Mouse (Mus musculus) lung, postnatal 10 days (tissue): ENCODE data around the gene Gm8267.
"Not testable (repeated sequence)": the region's sequence is repeated elsewhere in the genome, so short reads cannot be mapped to it uniquely, and the experiment has no call there.

Experiments
- DNase-seq: peaks from one replicate; pipeline ENCODE4 v3.0.0; 2021

Gene Gm8267

DNA sequence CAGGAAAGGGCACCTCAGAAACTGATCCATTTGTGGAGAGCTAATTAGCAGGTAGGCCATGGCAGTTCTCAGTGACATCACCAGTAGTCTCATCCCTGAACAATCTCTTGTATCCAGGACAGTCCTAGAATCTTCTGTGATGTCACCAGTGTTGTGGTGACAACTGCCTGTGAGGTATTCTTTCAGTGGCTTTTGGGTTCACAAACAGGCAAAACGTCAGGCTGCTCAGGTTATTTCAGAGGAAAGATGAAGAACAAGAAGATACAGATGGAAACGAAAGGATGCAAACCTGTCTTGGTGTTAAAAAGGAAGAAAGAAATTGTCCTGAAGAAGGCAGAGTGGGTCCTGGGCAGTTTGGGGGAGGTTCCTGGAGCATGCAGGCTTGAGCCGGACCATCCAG, at the start of gene Gm8267:
Gm8267 (minus strand) TSS at position 101 of the 400 bp plus-strand sequence.
- DNase-seq: no peak

DNA sequence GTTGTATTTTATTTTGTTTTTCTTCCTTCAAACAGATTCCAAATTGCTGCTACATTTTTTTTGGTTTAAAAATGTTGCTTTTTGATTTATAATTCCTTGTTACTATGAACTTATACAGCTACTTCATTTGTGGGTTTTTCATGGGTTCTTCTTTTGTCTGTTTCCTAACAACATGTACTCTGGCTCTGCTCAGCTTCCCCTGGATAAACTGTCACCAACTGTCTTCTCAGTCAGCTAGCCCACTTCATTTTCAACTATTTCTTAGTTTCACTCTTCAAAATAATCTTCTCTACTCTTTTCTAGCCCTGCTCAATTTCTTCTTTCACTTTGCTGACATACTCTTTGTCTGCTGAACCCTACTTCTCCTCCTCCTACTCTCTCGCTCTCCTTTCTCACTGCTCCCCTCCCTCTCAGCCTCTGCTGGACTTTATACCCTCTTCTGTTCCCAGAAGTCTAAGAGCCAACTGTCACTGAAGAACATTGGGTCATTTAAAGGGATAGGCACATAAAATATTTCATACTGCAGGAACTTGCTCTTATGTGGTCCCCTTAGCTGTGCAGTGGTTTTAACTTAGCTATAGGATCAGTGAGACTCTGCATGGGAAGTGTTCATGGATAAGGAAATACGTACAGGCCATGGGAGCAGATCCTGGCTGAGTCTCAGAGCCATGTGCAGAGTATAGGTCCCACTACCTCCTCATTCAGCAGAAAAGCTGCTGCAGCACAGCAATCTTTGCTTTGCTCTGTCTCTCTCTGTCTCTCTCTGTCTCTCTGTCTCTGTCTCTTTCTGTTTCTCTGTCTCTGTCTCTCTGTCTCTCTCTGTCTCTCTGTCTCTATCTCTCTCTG, 39.6 kb upstream of the Gm8267 start:
- DNase-seq: peak; percentile 2

DNA sequence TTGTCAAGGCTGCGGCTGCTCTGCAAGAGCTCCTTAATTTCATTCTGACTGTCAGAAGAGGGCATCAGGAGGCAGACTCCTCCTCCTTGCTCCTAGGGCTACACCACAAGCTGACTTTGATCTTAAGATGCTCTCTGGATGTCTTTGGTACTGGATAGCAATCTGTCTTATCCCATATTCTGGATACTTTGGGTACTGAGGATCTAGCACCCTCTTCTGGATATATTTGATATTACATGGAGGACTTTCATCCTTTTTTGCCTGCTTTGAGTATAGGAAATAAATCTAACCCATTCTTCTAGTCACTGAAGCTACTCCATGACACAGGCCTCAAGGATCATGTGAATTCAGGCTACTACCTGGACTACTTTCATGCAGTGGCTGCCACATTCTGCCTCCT, 7.4 kb downstream of the Gm8267 start:
- DNase-seq: not testable (repeated sequence)

DNA sequence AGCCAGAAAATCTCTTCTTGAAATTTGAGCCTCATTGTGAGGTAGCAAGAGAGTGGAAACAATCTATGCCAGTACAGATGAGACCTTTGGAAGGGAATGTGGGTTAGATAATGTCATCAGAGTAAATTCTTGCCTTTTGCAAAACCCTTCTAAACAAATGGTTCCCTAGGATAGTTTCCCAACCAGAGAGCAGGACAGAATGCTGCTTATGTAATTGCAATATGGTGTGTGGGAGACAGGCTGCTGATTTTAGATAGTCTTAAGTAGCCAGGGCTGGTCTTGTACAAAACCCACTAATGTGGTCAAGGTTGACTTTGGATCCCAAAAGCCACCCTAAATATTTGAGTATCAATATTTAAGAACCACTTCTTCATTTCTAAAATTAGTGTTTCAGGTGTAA, 19.4 kb downstream of the Gm8267 start:
- DNase-seq: not testable (repeated sequence)

DNA sequence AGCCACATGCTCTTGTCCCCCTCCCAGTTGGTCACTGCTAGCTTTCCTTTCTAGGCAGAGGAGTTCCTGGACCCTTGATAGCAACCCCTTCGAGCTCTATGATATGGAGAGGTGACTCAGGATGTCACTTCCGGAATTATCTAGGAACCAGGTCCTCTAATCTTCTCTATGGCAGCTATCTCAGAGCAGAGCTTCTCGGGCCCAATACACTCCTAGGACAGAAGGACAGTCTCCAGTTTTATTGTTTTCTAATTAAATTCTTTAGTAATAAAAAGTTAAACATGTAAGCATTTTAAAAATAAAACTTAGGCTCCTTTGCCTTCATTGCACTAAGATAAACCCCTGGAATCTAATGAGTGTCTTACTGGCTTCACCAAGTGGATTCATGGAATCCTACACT, 43.8 kb downstream of the Gm8267 start, which contains the start of gene Gm8257:
Gm8257 (minus strand) TSS at position 101 of the 400 bp plus-strand sequence.
- DNase-seq: not testable (repeated sequence)
